ENCODE assay signal across 8 mouse cellular contexts in genomic region chr7:30904042-30904441, GRCm38 (mm10). TPM values are rescaled to one million over a fixed set of nuclear protein-coding genes. Genes with fewer than 3 reads are reported as not detected.
A peak's percentile ranks its signal among the peaks of the same experiment; 100 is the strongest.
DNase-seq lines count a peak whose midpoint lies in the region; ATAC-seq lines count a peak whose summit lies in the region.

No protein-coding gene starts in this region.

- 0 out of 2 replicates have a peak, but pooled peaks have one; percentile 25 for ATAC-seq in granulocyte monocyte progenitor cell, adult 5-6 weeks (replicated peaks; ENCODE audit: poor library complexity, severe bottlenecking)
- no peak for ATAC-seq in erythroid progenitor cell, adult 5-6 weeks (replicated peaks; ENCODE audit: low FRiP score, poor library complexity, severe bottlenecking)

- intact Hi-C loops in left cerebral cortex, postnatal 4 days (cut with DNase I), result no loop called here

- peak; percentile 36 to 47 for DNase-seq in adrenal gland, postnatal 36 days
- no peak for DNase-seq in adrenal gland, adult 8-10 months
- peak; percentile 17 to 21 for DNase-seq in left cerebral cortex, adult 18-20 months (ENCODE audit: low spot score in 2 of 2)
- DNase-seq in left cerebral cortex, postnatal 4 days, result no peak
- DNase-seq in 416B (ENCODE audit: low read depth), result peak; percentile 41
- no peak for DNase-seq in embryo, embryonic 11 days

RNA-seq across cellular contexts. Expression of gene Mag, which starts 10.6 kb away (rescaled TPM):
- total RNA-seq in adrenal gland, postnatal 36 days (2021), result under 1 TPM; 0.20 to 0.46 TPM
- total RNA-seq in adrenal gland, adult 8-10 months (2022), result 1 to 10 TPM in 1 of 4 experiments, under 1 TPM in 3; 0.32 to 1.3 (median 0.42) TPM
- total RNA-seq in left cerebral cortex, adult 18-20 months (2021), result 100 to 1,000 TPM in 1 of 2 experiments, 10 to 100 TPM in 1; 91.4 to 101 TPM
- total RNA-seq in left cerebral cortex, postnatal 4 days (2021), result 1 to 10 TPM; 1.3 to 3.4 TPM
- total RNA-seq in granulocyte monocyte progenitor cell, adult 5-6 weeks (2014; fragmentation: Nextera tagmentation), result 0.81 TPM in 1 of 2 replicates, not detected in the other
- 0.46 TPM in 1 of 2 replicates, not detected in the other for total RNA-seq in granulocyte monocyte progenitor cell, adult 5-6 weeks (2017)
- total RNA-seq in erythroid progenitor cell, adult 5-6 weeks (2015; ENCODE audit: low replicate concordance), result not detected in 2 replicates
- total RNA-seq in erythroid progenitor cell, adult 5-6 weeks (2017; ENCODE audit: low replicate concordance), result not detected in 2 replicates

RNA-seq across cellular contexts. Expression of gene Hamp2, which starts 20.4 kb away (rescaled TPM):
- total RNA-seq in adrenal gland, postnatal 36 days (2021), result 10 to 100 TPM in 1 of 2 experiments, not detected in 1; 11.7 TPM
- total RNA-seq in adrenal gland, adult 8-10 months (2022), result 1 to 10 TPM in 3 of 4 experiments, not detected in 1; 1.3 to 4.2 (median 2.6) TPM
- total RNA-seq in left cerebral cortex, adult 18-20 months (2021), result not detected
- not detected for total RNA-seq in left cerebral cortex, postnatal 4 days (2021)
- total RNA-seq in granulocyte monocyte progenitor cell, adult 5-6 weeks (2014; fragmentation: Nextera tagmentation), result not detected in 2 replicates
- not detected in 2 replicates for total RNA-seq in granulocyte monocyte progenitor cell, adult 5-6 weeks (2017)
- not detected in 2 replicates for total RNA-seq in erythroid progenitor cell, adult 5-6 weeks (2015; ENCODE audit: low replicate concordance)
- total RNA-seq in erythroid progenitor cell, adult 5-6 weeks (2017; ENCODE audit: low replicate concordance), result not detected in 2 replicates

RNA-seq across cellular contexts. Expression of gene Cd22, which starts 23.9 kb away (rescaled TPM):
- under 1 TPM; 0.56 TPM for total RNA-seq in adrenal gland, postnatal 36 days (2021)
- 1 to 10 TPM; 1.1 to 2.3 (median 1.5) TPM for total RNA-seq in adrenal gland, adult 8-10 months (2022)
- under 1 TPM in 1 of 2 experiments, not detected in 1; 0.09 TPM for total RNA-seq in left cerebral cortex, adult 18-20 months (2021)
- total RNA-seq in left cerebral cortex, postnatal 4 days (2021), result under 1 TPM; 0.44 to 0.48 TPM
- total RNA-seq in granulocyte monocyte progenitor cell, adult 5-6 weeks (2014; fragmentation: Nextera tagmentation), result not detected in 2 replicates
- total RNA-seq in granulocyte monocyte progenitor cell, adult 5-6 weeks (2017), result not detected in 2 replicates
- 2.9 and 3.6 TPM in 2 replicates for total RNA-seq in erythroid progenitor cell, adult 5-6 weeks (2015; ENCODE audit: low replicate concordance)
- 1.0 and 3.3 TPM in 2 replicates for total RNA-seq in erythroid progenitor cell, adult 5-6 weeks (2017; ENCODE audit: low replicate concordance)

RNA-seq across cellular contexts. Expression of gene Hamp, which starts 39.8 kb away (rescaled TPM):
- total RNA-seq in adrenal gland, postnatal 36 days (2021), result 10 to 100 TPM in 1 of 2 experiments, not detected in 1; 23.5 TPM
- total RNA-seq in adrenal gland, adult 8-10 months (2022), result 10 to 100 TPM in 1 of 4 experiments, 1 to 10 TPM in 1, under 1 TPM in 1, not detected in 1; 0.99 to 15.0 (median 1.0) TPM
- total RNA-seq in left cerebral cortex, adult 18-20 months (2021), result not detected
- total RNA-seq in left cerebral cortex, postnatal 4 days (2021), result not detected
- total RNA-seq in granulocyte monocyte progenitor cell, adult 5-6 weeks (2014; fragmentation: Nextera tagmentation), result not detected in 2 replicates
- total RNA-seq in granulocyte monocyte progenitor cell, adult 5-6 weeks (2017), result not detected in 2 replicates
- not detected in 2 replicates for total RNA-seq in erythroid progenitor cell, adult 5-6 weeks (2015; ENCODE audit: low replicate concordance)
- not detected in 2 replicates for total RNA-seq in erythroid progenitor cell, adult 5-6 weeks (2017; ENCODE audit: low replicate concordance)

RNA-seq across cellular contexts. Expression of gene Ffar1, which starts 42.7 kb away (rescaled TPM):
- total RNA-seq in adrenal gland, postnatal 36 days (2021), result not detected
- total RNA-seq in adrenal gland, adult 8-10 months (2022), result not detected
- total RNA-seq in left cerebral cortex, adult 18-20 months (2021), result not detected
- not detected for total RNA-seq in left cerebral cortex, postnatal 4 days (2021)
- not detected in 2 replicates for total RNA-seq in granulocyte monocyte progenitor cell, adult 5-6 weeks (2014; fragmentation: Nextera tagmentation)
- total RNA-seq in granulocyte monocyte progenitor cell, adult 5-6 weeks (2017), result not detected in 2 replicates
- not detected in 2 replicates for total RNA-seq in erythroid progenitor cell, adult 5-6 weeks (2015; ENCODE audit: low replicate concordance)
- total RNA-seq in erythroid progenitor cell, adult 5-6 weeks (2017; ENCODE audit: low replicate concordance), result not detected in 2 replicates

Comparison
In these comparisons a context has a peak if more than half of its experiments do, and no peak if none do; other contexts are left out.
1. DNase-seq: peak in adrenal gland, postnatal 36 days (2 of 2), left cerebral cortex, adult 18-20 months (2 of 2) and 416B (single experiment); none in adrenal gland, adult 8-10 months (single experiment), left cerebral cortex, postnatal 4 days (single experiment) and embryo, embryonic 11 days (single experiment).
2. RNA of gene Mag, which starts 10.6 kb away (total RNA-seq): 91.4 to 101 TPM in left cerebral cortex, adult 18-20 months; 1.3 to 3.4 TPM in left cerebral cortex, postnatal 4 days, 0.32 to 1.3 TPM in adrenal gland, adult 8-10 months, 0.20 to 0.46 TPM in adrenal gland, postnatal 36 days, 0.46 to 0.81 TPM in granulocyte monocyte progenitor cell, adult 5-6 weeks and not detected in erythroid progenitor cell, adult 5-6 weeks; every median in the first group is over 10 times any median in the second.